Mouse (Mus musculus): ENCODE data around the gene Kcnq2.

The Kcnq2 gene

DNA sequence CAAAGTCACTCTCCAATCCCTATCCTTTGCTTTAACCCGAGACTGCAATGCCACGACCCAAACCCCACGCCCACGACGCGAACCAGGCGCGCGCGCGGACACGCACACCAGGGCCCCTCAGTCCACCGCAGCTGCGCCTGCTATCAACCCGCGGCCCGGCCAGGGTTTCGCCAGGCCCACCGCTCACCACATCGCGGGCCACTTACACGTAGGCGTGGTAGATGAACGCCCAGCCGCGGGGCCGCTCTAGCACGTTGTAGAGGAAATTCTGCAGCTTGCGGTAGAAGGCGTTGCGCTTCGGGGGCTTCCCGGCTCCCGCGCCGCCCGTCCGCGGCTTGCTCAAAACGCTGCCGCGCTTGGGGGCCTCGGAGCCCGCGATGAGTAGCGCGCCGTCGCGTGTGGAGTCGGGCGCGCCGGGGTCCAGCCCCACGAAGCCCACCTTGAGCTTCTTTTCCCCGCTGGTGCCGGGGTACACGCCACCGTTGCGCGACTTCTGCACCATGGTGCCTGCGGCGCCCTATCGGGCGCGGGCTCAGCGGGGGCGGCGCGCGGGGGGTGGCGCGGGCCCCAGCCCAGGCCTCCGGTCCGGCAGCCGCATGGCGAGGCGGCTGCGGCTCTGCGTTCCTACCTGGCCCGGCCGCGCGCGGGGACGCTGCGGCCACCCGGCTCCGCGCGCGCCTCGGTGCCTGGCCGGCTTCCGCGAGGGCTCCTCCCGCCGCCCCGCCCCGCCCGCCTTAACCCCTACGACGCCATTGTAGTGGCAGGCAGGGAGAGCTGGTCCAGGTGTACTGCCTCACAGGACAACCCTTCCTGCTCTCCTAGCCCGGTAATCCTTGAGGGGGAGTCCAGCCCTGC, at the start of gene Kcnq2:
Gene Kcnq2 (minus strand): TSS at position 710 of the 855 bp plus-strand sequence.
- no peak for DNase-seq (ENCODE audit: low spot score in 2 of 2)

DNA sequence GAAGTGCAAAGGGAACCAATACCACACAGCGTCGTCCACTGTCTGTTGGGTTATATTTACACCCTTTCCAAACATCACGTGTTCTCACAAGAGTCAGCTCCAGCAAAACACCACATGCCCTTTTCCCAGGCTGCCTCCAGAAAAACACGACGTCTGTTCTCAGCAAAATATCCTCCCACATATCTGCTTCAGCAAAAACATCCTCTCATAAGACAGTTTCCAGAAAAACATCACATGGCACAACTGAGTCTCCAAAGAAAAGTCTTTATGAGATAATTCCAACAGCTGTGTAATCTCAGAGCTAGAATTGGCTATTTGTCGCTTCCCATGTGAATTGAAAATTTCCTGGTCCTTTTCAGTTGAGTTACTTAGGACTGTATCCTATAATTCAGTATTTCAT, 45.8 kb upstream of the Kcnq2 start:
- DNase-seq (ENCODE audit: low spot score in 2 of 2) = no peak

DNA sequence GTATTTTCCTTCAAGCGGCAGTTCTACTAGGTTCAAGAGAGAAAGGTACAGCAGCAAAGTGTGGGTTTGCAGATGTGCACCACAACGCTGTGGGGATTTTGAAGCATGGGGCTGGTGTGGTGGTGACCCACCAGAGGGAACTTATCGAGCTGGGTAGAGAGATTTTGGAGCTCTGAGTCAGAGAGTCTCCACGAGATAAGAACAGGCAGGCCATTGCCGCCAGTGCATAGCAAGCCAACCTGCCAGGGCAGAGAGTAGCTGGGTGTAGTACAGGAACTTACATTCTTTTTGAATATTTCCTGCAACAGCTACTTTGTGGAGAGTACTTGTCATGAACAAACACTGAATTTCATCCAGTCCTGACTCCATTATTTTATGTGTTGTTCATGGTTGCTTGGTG, 43.4 kb upstream of the Kcnq2 start:
- DNase-seq (ENCODE audit: low spot score in 2 of 2) = no peak

DNA sequence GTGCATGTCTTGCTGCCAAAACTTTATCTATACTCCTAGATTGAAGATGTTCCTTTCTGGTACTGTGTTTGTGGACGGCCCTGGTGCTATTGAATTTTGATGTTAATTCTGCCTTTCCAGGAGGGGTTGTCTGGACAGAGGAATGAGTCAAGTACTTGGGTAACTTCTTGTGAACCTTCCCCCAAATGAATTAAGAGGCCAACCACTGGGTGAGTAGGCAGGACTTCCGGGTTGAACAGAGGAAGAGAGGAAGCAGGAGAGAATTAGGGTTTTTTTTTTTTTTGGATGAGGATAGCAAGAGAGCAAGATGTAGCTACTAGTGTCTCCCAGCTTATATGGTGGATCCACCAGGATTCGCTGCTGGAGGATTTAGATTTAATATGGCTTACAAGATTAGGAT, 42.9 kb upstream of the Kcnq2 start:
- no peak for DNase-seq (ENCODE audit: low spot score in 2 of 2)

DNA sequence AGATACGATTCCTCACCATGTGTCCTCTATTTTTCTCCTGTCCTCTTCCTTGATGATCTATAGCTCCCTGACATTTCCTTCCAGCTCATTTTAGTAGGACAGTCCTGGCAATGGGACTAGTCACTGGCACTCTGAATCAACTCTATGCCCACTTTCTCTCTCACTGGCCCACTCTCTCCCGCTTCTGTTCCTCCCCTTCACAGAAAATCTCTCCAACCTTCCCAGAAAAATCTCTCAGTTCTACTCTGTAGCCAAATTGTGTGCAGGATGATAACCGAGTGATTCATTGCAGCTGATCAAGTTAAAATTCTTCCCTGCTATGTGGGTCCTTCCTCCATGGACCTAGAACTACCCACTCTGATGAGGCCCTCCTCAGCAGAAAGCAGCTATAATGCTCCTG, 39.5 kb upstream of the Kcnq2 start:
- no peak for DNase-seq (ENCODE audit: low spot score in 2 of 2)

DNA sequence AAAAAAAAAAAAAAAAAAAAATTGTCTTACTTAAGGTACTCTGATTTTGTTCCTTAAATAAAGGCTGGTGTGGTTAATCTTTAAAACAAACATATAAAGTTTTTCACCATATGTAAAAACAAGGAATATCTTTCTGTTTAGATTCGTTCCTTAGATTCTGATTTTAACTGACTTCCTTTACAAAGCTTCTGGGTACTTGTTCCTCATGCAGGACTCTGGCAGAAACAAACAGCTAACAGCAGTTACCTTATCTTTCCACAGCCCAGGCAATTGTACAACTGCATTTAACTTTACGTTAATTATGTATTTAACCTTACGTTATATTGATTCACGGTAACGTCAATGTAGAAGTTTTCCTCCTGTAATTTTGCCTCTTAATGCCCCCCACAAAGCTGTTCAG, 31.4 kb upstream of the Kcnq2 start:
- DNase-seq (ENCODE audit: low spot score in 2 of 2) = no peak

DNA sequence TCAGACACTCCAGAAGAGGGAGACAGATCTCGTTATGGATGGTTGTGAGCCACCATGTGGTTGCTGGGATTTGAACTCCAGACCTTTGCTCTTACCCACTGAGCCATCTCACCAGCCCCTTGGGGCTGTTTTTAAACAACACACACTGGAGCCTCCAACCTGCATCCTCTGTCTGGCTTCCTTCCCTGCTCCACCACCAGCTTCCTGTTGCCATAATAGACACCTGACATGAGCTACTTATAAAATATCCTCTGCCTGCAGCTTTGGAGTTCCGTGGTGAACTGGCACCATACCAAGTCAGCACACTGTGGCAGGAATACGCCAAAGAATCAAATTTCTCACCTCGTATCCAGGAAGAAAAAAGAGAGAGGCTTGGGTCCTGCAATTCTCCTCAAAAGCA, 25.7 kb upstream of the Kcnq2 start:
- DNase-seq (ENCODE audit: low spot score in 2 of 2) = no peak

DNA sequence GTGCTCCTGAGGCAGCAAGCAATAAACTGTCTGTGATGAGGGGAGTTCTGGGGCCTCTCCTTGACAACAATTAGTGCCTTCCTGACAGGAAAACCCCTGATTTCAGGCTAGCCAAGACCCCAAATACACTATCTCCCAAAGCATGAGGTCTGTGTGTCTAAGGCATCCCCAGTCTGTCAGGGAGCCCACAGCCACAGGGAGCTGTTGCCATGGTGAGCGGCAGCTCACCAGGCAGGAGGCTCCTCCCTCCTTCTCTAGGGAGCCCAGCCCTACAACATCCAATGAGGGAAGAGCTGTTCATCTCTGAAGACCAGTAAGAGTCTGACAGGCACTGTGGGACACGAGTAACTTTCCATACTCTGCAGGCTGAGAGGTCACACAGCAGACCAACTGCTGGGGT, 24.7 kb upstream of the Kcnq2 start:
- no peak for DNase-seq (ENCODE audit: low spot score in 2 of 2)

DNA sequence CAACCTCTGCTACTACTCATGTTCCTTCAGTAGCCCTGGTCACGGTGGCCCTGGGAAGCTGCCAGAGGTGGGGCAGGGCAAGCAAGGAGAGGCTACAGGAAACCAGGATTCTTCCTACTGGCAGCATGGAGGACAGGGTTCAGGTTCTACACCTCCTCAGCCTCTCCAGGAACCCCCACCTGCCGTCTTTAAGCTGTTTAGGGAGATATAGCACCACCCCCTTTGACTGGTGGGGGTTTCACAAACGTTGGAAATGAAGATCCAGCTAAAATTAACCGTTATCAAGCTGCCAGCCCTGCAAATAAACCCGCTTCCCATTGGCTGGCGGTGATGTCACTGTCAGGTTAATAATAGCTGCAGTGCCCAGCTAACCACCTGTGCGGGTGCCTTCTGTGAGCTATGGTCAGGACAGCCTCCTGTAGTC, 24.0 kb upstream of the Kcnq2 start:
- no peak for DNase-seq (ENCODE audit: low spot score in 2 of 2)

DNA sequence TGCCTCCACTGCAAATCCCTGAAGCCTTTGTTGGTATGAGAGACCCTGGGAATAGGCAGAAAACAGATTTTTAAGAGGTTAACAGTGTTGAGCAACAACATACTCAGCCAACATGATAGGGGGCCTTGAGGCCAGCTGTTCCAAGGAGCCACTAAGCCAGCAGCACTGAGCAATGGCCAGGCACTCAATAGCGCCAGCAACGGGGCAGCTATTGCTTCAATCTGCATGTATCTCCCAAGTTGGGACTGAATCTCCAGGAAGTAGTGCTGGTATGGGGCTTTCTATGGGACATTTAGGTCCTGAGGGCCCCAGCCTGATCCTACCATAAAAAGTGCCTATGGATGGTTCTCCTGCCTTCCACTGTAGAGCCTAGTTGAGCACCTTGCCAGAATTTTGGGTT, 23.4 kb upstream of the Kcnq2 start:
- no peak for DNase-seq (ENCODE audit: low spot score in 2 of 2)

DNA sequence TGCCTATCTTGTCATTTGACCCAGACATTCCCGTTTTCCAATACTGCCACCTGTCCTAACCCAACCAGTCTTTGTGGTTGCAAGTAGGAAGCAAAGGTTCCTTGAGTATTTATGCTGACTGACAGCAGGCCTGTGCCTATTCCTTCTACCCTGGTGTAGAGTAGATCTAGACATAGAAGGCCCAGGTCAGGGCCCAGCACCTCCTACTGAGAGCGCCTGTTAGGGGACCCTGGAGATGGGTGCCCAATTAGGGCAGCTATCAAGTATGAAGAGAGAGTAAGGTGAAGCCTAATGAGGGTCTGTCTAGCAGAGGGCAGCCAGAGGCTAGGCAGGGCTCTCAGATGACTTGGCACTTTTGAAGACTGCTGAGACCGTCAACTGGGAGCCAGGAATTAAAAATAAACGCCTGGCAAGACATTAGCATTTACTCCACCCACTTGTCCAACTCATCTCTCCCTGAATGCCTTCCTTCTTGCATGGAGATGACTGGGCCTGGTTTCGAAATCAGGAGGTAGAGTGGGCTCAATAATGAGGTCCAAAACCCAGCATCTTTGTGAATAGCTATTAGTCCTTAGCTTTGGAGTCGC, 22.7 kb upstream of the Kcnq2 start:
- no peak for DNase-seq (ENCODE audit: low spot score in 2 of 2)

DNA sequence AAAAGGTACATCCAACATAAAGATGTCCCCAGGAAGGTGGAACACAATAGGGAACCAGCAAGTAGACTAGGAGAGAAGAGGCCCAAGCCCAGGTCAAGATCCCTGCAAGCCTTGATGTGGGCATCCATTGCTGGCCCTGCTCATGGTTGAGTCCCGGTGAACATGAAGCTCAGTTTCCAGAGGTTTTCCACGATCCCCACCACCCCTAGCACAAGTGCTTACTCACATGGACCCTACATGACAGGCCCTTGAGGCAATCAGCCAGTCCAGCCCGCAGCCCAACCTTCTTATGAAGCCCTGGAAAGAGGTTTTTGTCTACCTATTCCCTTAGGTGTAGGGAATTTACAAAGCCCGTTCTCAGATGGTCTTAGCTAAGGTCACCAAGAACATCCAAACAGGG, 22.1 kb upstream of the Kcnq2 start:
- no peak for DNase-seq (ENCODE audit: low spot score in 2 of 2)

DNA sequence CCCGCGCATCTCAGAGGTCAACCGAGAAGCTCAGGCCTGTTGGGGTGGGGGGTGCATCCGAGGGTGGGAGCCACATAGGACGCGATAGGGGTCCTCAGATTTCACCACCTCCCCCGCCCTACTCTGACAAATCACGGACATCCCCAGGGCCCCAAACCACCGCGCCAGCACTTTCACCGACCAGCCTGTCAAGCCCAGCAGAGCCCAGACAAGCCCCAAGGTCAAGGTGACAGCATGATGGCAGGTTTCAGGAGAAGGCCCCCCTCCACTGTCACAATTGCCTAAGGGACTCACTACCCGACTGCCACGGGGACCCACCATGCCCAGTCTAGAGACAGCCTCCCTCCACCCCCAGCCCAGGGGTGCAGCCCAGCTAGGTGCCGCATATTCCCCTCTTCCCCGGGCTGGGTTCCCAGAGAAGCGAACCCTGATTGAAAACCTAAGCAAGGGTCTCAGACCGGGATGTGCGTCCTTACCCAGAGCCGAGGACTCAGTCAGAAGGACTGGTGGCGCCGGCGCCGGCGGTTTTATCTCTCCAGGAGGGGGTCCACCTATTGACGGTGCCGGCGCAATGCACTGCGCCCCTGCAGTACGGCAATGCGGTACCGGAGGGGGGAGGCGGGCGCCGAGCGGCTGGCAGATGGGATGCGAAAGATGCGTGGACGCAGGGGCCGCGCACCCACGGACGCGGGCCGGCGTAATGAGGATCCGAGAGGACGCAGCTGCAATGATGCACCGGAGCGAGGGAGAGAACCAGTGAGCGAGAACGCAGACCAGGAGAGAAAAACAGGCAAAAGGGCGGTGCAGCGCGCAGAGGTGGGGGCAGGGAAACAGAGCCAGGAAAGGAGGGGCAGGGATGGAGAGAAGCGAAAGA, 21.4 kb upstream of the Kcnq2 start, which contains the start of gene Eef1a2:
Gene Eef1a2 (minus strand): TSS at position 767 of the 874 bp plus-strand sequence.
- DNase-seq (ENCODE audit: low spot score in 2 of 2) = no peak

DNA sequence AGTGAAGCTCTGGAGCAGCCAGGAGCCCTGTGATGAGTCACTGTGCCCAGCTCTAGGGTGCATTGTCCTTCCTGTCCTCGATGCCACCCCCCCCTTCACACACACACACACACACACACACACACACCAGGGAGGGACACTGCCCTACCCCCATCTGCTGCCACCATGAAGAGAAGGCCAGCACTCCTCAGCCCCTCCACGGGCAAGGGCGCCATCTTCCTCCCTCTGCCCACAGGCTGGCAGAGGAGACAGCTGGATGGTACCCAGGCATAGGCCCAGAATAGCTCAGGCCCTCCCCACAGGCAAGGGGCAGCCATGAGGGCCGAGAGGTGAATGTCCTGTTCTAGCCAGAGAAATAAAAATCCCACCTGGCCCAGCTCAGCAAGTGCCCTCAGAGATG, 20.7 kb upstream of the Kcnq2 start:
- no peak for DNase-seq (ENCODE audit: low spot score in 2 of 2)

DNA sequence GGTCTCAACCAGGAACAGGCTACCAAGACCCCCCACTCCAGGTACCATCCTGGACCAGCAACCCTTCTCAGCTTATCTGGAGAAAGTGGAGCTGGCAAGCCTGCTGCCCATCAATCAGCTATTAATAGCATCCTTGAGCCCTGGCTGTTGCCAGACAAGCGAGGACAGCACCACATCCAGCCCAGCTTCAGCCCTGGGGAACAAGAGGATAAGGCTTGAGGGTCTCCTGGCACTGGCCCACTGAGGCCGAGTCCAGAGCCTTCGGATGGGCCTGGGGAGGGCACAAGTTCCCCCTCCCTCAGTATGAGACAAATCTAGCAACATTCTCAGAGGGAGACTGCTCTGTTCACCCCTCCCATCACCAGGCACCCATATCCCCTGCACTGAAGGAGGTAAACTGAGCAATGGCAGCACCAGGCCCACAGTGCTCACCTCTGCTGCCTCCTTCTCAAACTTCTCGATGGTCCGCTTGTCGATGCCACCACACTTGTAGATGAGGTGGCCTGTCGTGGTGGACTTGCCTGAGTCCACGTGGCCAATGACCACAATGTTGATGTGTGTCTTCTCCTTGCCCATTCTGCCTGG, 19.8 kb upstream of the Kcnq2 start:
- no peak for DNase-seq (ENCODE audit: low spot score in 2 of 2)

DNA sequence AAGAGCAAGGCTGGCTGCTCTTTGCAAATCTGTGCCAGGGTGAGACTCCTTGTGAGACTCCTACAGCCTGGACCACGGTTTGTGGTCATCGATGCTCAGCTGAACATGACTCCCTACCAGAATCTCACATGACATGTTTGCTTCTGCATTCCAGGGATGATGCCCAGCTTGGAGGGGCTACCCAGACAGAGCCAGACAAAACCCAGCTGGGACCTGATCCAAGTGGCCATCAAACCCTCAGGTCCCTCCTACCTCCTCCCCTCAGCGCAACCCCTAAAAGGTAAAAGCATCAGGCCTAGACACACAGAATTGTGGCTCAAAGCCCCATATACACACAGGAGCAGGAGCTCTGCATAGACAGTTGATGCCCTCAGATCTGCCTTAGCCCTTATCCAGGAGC, 19.3 kb upstream of the Kcnq2 start:
- DNase-seq (ENCODE audit: low spot score in 2 of 2) = no peak

DNA sequence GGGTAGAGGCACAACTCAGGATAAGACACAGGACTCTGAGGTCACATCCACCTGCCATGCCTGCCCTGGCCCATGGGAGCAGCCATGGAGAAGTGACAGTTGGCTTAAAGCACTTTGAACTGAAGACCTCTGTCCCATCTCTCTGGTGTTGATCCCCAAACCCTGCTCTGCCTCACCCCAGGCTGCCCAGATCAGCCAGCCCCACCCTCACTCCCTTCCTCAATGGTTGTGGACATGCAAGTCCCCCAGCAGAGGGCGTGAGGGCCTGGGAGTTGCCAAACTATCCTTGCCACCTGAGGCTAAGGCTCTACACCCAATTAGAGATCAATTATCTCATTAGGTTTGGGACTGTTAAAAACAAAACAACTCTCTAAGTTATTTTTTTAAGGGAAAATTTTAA, 18.7 kb upstream of the Kcnq2 start:
- no peak for DNase-seq (ENCODE audit: low spot score in 2 of 2)

DNA sequence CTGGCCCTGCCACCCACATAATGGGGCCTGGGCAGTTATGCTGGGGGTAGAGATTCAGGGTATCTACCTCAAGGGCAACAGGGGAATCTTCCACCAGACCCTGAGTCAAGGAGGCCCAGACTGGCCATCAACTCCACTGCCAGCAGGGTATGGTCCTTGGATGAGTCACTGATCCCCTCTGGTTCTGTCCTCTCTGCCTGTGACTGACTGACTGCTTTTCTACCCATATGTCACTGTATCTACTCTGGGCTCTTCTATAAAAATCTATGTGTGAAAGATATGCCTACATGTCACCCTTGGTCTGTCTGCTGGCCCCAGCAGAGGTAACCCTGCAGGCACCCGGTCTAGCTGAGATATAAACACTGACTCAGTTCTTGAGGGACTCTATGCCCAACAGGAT, 18.0 kb upstream of the Kcnq2 start:
- no peak for DNase-seq (ENCODE audit: low spot score in 2 of 2)

DNA sequence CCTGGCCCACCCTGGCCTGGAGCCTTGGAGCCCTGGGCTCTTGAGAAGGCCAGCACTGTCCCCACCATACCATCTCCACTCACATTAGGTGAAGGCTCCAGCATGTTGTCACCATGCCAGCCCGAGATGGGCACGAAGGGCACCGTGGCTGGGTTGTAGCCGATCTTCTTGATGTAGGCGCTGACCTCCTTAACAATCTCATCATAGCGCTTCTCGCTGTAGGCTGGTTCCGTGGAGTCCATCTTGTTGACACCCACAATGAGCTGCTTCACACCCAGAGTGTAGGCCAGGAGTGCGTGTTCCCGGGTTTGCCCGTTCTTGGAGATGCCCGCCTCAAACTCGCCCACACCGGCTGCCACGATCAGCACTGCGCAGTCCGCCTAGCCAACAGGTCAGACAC, 17.6 kb upstream of the Kcnq2 start:
- no peak for DNase-seq (ENCODE audit: low spot score in 2 of 2)

DNA sequence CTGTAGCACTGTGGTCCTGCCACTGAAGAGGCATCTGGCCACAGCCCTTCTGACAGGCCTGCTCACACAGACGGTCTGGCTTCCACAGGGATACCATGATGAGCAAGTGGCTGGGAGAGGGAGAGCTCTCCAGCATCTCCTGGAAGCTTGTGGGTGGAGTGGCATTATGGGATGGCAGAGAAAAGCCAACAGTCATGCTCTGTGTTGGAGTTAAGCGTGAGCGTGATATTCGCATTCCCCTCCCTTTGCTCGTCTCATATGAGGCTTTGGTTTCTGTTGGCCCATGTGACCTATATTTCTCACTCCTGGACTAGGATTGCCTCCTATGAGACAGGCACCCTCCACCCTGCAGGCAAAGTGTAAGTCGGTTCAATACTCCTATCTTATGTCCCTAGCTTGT, 15.2 kb upstream of the Kcnq2 start:
- DNase-seq (ENCODE audit: low spot score in 2 of 2) = no peak

DNA sequence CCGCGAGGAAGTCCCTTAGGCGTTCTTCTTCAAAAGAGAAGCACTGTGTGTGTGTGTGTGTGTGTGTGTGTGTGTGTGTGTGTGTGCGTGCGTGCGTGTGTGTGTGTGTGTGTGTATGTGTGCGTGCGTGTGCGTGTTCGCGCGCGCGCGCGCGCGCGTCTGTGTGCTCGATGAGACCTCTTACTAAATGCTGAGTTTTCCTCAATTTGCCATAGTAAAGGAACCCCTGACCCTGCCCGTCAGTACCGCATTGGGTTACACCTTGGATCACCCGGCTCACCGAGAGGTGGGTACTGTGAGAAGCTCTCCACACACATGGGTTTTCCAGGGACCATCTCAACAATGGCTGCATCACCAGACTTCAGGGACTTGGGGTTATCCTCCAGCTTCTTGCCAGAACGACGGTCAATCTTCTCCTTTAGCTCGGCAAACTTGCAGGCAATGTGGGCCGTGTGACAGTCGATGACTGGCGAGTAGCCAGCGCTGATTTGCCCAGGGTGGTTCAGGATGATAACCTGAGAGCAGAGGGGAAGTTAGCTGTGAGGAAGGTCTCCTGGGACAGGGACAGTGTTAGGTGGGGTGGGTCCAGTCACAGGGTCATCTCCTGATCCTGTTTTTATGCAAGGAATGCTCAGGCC, 13.3 kb upstream of the Kcnq2 start:
- DNase-seq (ENCODE audit: low spot score in 2 of 2) = no peak
